ENCODE assay signal across 7 mouse cellular contexts in genomic region chr19:37886355-37887120, GRCm38 (mm10).
DNase-seq lines count a peak whose midpoint lies in the region; ATAC-seq and TF ChIP-seq lines count a peak whose summit lies in the region.

No protein-coding gene starts in this region.

- no peaks in the 10 kb centered on the region for H3K27me3 ChIP-seq in Patski
- H3K27me3 ChIP-seq in forebrain, embryonic 11.5 days (ENCODE audit: control insufficient read depth, insufficient read depth, low read length), result peaks cover 53% of the 10 kb centered on the region
- peaks cover 2% of the 10 kb centered on the region; the same call in 1 of the 2 replicates for H3K27me3 ChIP-seq in hindbrain, embryonic 11.5 days (ENCODE audit: control insufficient read depth, insufficient read depth, low read length)

- peak; percentile 91 for TF ChIP-seq CTCF in Patski (IDR thresholded peaks at IDR 0.05)

- H3K4me3 ChIP-seq in forebrain, embryonic 11.5 days (ENCODE audit: low read depth, low read length), result no peak overlapping the region
- peak overlapping the region; percentile 21; the same call in 1 of the 2 replicates for H3K4me3 ChIP-seq in hindbrain, embryonic 11.5 days (ENCODE audit: low read depth, low read length)

- no peak overlapping the region for H3K27ac ChIP-seq in forebrain, embryonic 11.5 days (ENCODE audit: low read depth, low read length)
- no peak overlapping the region for H3K27ac ChIP-seq in hindbrain, embryonic 11.5 days (ENCODE audit: low read depth, low read length)

- H3K4me2 ChIP-seq in forebrain, embryonic 11.5 days (ENCODE audit: low read depth, low read length, severe bottlenecking), result peak overlapping the region; percentile 28
- H3K4me2 ChIP-seq in hindbrain, embryonic 11.5 days (replicated peaks; ENCODE audit: low read depth, low read length), result peak overlapping the region; percentile 37

- CTCF ChIA-PET in Patski (lab: Charles Lee), result interaction anchor here (1.2 kb wide), 1 partner anchor 183 kb away, joined by 5 read pairs; no protein-coding TSS in a partner anchor

- H3K9ac ChIP-seq in forebrain, embryonic 11.5 days (ENCODE audit: low read length), result no peak overlapping the region
- H3K9ac ChIP-seq in hindbrain, embryonic 11.5 days (ENCODE audit: low read depth, low read length), result 0 out of 2 replicates have a peak overlapping the region, but pooled peaks have one; percentile 23

- peak; percentile 72 for ATAC-seq in Patski
- no peak for ATAC-seq in forebrain, embryonic 11.5 days (replicated peaks; ENCODE audit: low FRiP score)
- ATAC-seq in hindbrain, embryonic 11.5 days (ENCODE audit: low FRiP score), result no peak

- 17% methylated on average over 15 of the region's 15 CpGs for WGBS in forebrain, embryonic 11.5 days
- 11% methylated on average over 15 of the region's 15 CpGs for WGBS in hindbrain, embryonic 11.5 days

- POLR2A ChIA-PET in Patski (lab: Charles Lee), result no interaction called here

- in situ Hi-C loops in Patski (cut with MboI; ENCODE audit: low pct_unique_long_range_greater_than_20kb), result loop anchor here (5.0 kb wide), 1 partner anchor 184 kb away; no protein-coding TSS in a partner anchor

- no peak for DNase-seq in Patski (ENCODE audit: low read depth, low spot score)
- DNase-seq in c-Kit-positive CD71-negative TER-119-negative erythroid progenitor cells, embryonic 14.5 days (ENCODE audit: low read depth), result peak; percentile 18
- DNase-seq in forebrain, embryonic 11.5 days (ENCODE audit: low spot score), result peak; percentile 74
- DNase-seq in hindbrain, embryonic 11.5 days (ENCODE audit: low spot score), result peak; percentile 85
- DNase-seq in layer of hippocampus, postnatal 14 days (ENCODE audit: low spot score in 2 of 2), result peak; percentile 67 to 77
- peak; percentile 75 for DNase-seq in lung, postnatal 10 days
- DNase-seq in right cerebral cortex, postnatal 14 days, result peak; percentile 41

- H3K9me3 ChIP-seq in forebrain, embryonic 11.5 days (ENCODE audit: control insufficient read depth, low read length), result no peaks in the 10 kb centered on the region
- no peaks in the 10 kb centered on the region for H3K9me3 ChIP-seq in hindbrain, embryonic 11.5 days (ENCODE audit: control insufficient read depth, low read length)

- H3K36me3 ChIP-seq in forebrain, embryonic 11.5 days (ENCODE audit: control insufficient read depth, insufficient read depth, low read length), result no peaks in the 10 kb centered on the region
- no peaks in the 10 kb centered on the region for H3K36me3 ChIP-seq in hindbrain, embryonic 11.5 days (ENCODE audit: control insufficient read depth, insufficient read depth, low read length)

- peaks cover under 1% of the 10 kb centered on the region; the same call in 1 of the 2 replicates for H3K4me1 ChIP-seq in forebrain, embryonic 11.5 days (replicated peaks; ENCODE audit: control insufficient read depth, insufficient read depth, low read length)
- H3K4me1 ChIP-seq in hindbrain, embryonic 11.5 days (replicated peaks; ENCODE audit: control insufficient read depth, insufficient read depth, low read length), result no peaks in the 10 kb centered on the region
